Mouse (Mus musculus) adrenal gland, adult (tissue): Measurements from ENCODE around the gene Tnfrsf25.

Source experiments
- DNase-seq, 2 experiments: peaks; one replicate each; pipeline ENCODE4 v3.0.0; 2022 to 2023; ENCODE audit warnings: low spot score in 1 of 2; ENCODE audit not compliant: inconsistent age in 2 of 2

Gene Tnfrsf25

GRCm38 (mm10) chr4:152090191-152090590 lies 25.5 kb upstream of the Tnfrsf25 start:
- no peak for DNase-seq

- DNase-seq, result peak in 1 of 2 experiments; percentile 47
Observed at GRCm38 (mm10) chr4:152092751-152093293, 22.9 kb upstream of the Tnfrsf25 start.

GRCm38 (mm10) chr4:152094233-152094632 lies 21.5 kb upstream of the Tnfrsf25 start:
- no peak for DNase-seq

GRCm38 (mm10) chr4:152095937-152096910 lies 19.5 kb upstream of the Tnfrsf25 start:
- DNase-seq, result peak; percentile 72 to 92

GRCm38 (mm10) chr4:152096927-152097326 lies 18.8 kb upstream of the Tnfrsf25 start:
- no peak for DNase-seq

GRCm38 (mm10) chr4:152097911-152098799 lies 17.6 kb upstream of the Tnfrsf25 start:
- DNase-seq, result no peak

GRCm38 (mm10) chr4:152100541-152100940 lies 15.2 kb upstream of the Tnfrsf25 start:
- peak in 1 of 2 experiments; percentile 51 for DNase-seq

- no peak for DNase-seq
Observed at GRCm38 (mm10) chr4:152101081-152101653, 14.6 kb upstream of the Tnfrsf25 start.

GRCm38 (mm10) chr4:152101921-152102320 lies 13.8 kb upstream of the Tnfrsf25 start:
- DNase-seq, result no peak

- peak; percentile 66 to 88 for DNase-seq
Observed at GRCm38 (mm10) chr4:152103025-152103424, 12.7 kb upstream of the Tnfrsf25 start.

- DNase-seq, result no peak
Observed at GRCm38 (mm10) chr4:152106746-152107145, 9.0 kb upstream of the Tnfrsf25 start.

- peak; percentile 50 to 72 for DNase-seq
Observed at GRCm38 (mm10) chr4:152107493-152107892, 8.2 kb upstream of the Tnfrsf25 start.

GRCm38 (mm10) chr4:152107971-152108509 lies 7.7 kb upstream of the Tnfrsf25 start:
- DNase-seq, result peak; percentile 90 to 94

GRCm38 (mm10) chr4:152108673-152109072 lies 7.1 kb upstream of the Tnfrsf25 start:
- DNase-seq, result no peak

- DNase-seq, result no peak
Observed at GRCm38 (mm10) chr4:152109509-152109908, 6.2 kb upstream of the Tnfrsf25 start.

GRCm38 (mm10) chr4:152110689-152111088 lies 5.0 kb upstream of the Tnfrsf25 start:
- DNase-seq, result no peak

- DNase-seq, result no peak
Observed at GRCm38 (mm10) chr4:152112329-152112728, 3.4 kb upstream of the Tnfrsf25 start.

GRCm38 (mm10) chr4:152114080-152114479 lies 1.7 kb upstream of the Tnfrsf25 start:
- no peak for DNase-seq

GRCm38 (mm10) chr4:152117538-152117937 lies 1.8 kb downstream of the Tnfrsf25 start:
- DNase-seq, result no peak
